13 mouse cellular contexts compared by ENCODE assay signal in the genomic region with DNA sequence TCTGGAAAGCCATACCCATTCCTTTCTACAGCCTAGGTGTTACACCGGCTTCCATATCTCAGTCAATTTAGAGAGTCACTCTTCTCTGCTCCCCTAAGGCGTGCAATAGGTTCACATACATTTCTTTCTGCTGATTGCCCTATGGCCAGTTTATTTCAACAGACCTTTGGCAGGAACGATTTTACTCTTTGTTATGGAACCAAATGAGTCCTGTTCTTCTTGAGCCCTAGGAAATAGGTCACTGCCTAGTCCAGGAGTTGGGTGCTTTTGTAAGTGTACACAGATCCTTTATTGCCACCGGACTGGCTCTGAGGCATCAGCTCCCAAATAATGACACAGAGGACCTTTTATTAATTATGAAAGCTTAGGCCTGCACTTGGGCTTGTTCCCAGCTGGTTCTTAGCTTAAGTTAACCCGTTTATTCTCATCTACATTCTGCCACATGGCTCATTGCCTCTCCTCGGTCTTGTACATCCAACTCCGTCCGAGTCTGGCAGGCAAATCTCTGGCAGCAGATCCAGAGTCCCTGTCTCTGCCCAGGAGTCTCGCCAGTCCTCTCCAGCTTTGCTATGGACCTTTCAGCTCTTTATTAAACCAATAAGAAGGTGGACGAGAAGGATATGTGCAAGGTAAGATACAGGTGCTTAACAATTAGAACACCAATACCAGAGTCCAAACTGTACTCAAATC.
A peak's percentile ranks its signal among the peaks of the same experiment; 100 is the strongest.
DNase-seq lines count a peak whose midpoint lies in the region; ATAC-seq lines count a peak whose summit lies in the region.
"Had no signal": no experiment of that assay in that cellular context is flagged by ENCODE, and none has a peak within 500 bp of the region (broad histone marks: within the 10 kb centered on the region; RNA-seq: fewer than 3 reads in every experiment).

No protein-coding gene starts in this region.

- DNase-seq in frontal cortex, postnatal 25 days (ENCODE audit: low spot score in 2 of 2): no peak
- DNase-seq in right cerebral cortex, adult 18-20 months: peak; percentile 17
- no peak for DNase-seq in right cerebral cortex, postnatal 14 days
- peak; percentile 45 to 62 for DNase-seq in cerebellum, postnatal 14 days
- DNase-seq in kidney, postnatal 4 days: no peak
- DNase-seq in MN1 (ENCODE audit: low spot score): no peak
- no peak for DNase-seq in lung, postnatal 4 days
- DNase-seq: adrenal gland, postnatal 36 days; heart, adult 18-20 months had no signal

- 0 out of 2 replicates have a peak, but pooled peaks have one; percentile 50 for ATAC-seq in frontal cortex, adult (ENCODE audit: low TSS enrichment)
- ATAC-seq: activated CD4-positive, CD25-positive, alpha-beta regulatory T cell, adult 4 months; forebrain, embryonic 16.5 days; intestine, embryonic 15.5 days had no signal

Comparison
In these comparisons a context has a peak if more than half of its experiments do, and no peak if none do; other contexts are left out.
1. DNase-seq: peak in right cerebral cortex, adult 18-20 months (single experiment) and cerebellum, postnatal 14 days (2 of 2); none in frontal cortex, postnatal 25 days (0 of 2), right cerebral cortex, postnatal 14 days (single experiment), kidney, postnatal 4 days (0 of 2), MN1 (single experiment) and lung, postnatal 4 days (0 of 2).